Mouse (Mus musculus) kidney, adult 18-20 months (tissue): ENCODE measurements around the gene Rmnd5a.
"Not testable (repeated sequence)": the region's sequence is repeated elsewhere in the genome, so short reads cannot be mapped to it uniquely, and the experiment has no call there.

Experiments used
- DNase-seq: peaks from one replicate; pipeline ENCODE4 v3.0.0; 2021

The Rmnd5a gene

GRCm38 (mm10) chr6:71440492-71441250 lies at the start of gene Rmnd5a:
Rmnd5a (minus strand) TSS chr6:71440637.
- DNase-seq = peak; percentile 96

GRCm38 (mm10) chr6:71487966-71488365 lies 47.5 kb upstream of the Rmnd5a start:
- no peak for DNase-seq

GRCm38 (mm10) chr6:71486867-71487266 lies 46.4 kb upstream of the Rmnd5a start:
- no peak for DNase-seq

- no peak for DNase-seq
These were observed 45.8 kb upstream of the Rmnd5a start for GRCm38 (mm10) chr6:71486226-71486625.

GRCm38 (mm10) chr6:71485246-71485645 lies 44.8 kb upstream of the Rmnd5a start:
- DNase-seq = no peak

- no peak for DNase-seq
These were observed 40.7 kb upstream of the Rmnd5a start for GRCm38 (mm10) chr6:71481136-71481535.

- no peak for DNase-seq
These were observed 39.7 kb upstream of the Rmnd5a start for GRCm38 (mm10) chr6:71480136-71480535.

GRCm38 (mm10) chr6:71479588-71479987 lies 39.2 kb upstream of the Rmnd5a start:
- DNase-seq = not testable (repeated sequence)

- not testable (repeated sequence) for DNase-seq
These were observed 38.6 kb upstream of the Rmnd5a start for GRCm38 (mm10) chr6:71478816-71479568.

GRCm38 (mm10) chr6:71476783-71477182 lies 36.3 kb upstream of the Rmnd5a start:
- DNase-seq = no peak

GRCm38 (mm10) chr6:71475604-71476003 lies 35.2 kb upstream of the Rmnd5a start:
- DNase-seq = no peak

- DNase-seq = no peak
These were observed 32.3 kb upstream of the Rmnd5a start for GRCm38 (mm10) chr6:71472786-71473185.

- no peak for DNase-seq
These were observed 31.5 kb upstream of the Rmnd5a start for GRCm38 (mm10) chr6:71471830-71472520.

- peak; percentile 25 for DNase-seq
These were observed 28.9 kb upstream of the Rmnd5a start for GRCm38 (mm10) chr6:71469291-71469690.

GRCm38 (mm10) chr6:71467766-71468165 lies 27.3 kb upstream of the Rmnd5a start:
- no peak for DNase-seq

- no peak for DNase-seq
These were observed 24.7 kb upstream of the Rmnd5a start for GRCm38 (mm10) chr6:71465146-71465545.

- DNase-seq = no peak
These were observed 17.6 kb upstream of the Rmnd5a start for GRCm38 (mm10) chr6:71457956-71458608.

GRCm38 (mm10) chr6:71453983-71454739 lies 13.7 kb upstream of the Rmnd5a start:
- DNase-seq = not testable (repeated sequence)

GRCm38 (mm10) chr6:71452792-71453191 lies 12.4 kb upstream of the Rmnd5a start:
- DNase-seq = no peak

- no peak for DNase-seq
These were observed 5.1 kb upstream of the Rmnd5a start for GRCm38 (mm10) chr6:71445560-71445959.

- no peak for DNase-seq
These were observed 4.3 kb upstream of the Rmnd5a start for GRCm38 (mm10) chr6:71444756-71445155.

- DNase-seq = no peak
These were observed 1.7 kb upstream of the Rmnd5a start for GRCm38 (mm10) chr6:71442130-71442529.
